Mouse (Mus musculus) heart, embryonic 10.5 days (tissue): ENCODE data around the gene Hdac7. TPM values are rescaled to one million over a fixed set of nuclear protein-coding genes. Genes with fewer than 3 reads are reported as not detected.

ENCODE experiments used
- DNase-seq: peaks from one replicate; pipeline ENCODE4 v3.0.0-alpha.2; 2017; ENCODE audit warnings: low spot score
- H3K27ac ChIP-seq: fragments of 300-500 bp; sonication (generic); 2 replicates; pipeline ENCODE4 v1.5.1; 2016; ENCODE audit warnings: mild to moderate bottlenecking
- H3K27me3 ChIP-seq: fragments of 300-500 bp; sonication (generic); 2 replicates; pipeline ENCODE4 v1.6.1; 2016; ENCODE audit warnings: mild to moderate bottlenecking; ENCODE audit not compliant: poor library complexity, insufficient read depth, severe bottlenecking
- H3K36me3 ChIP-seq: fragments of 300-500 bp; sonication (generic); 2 replicates; pipeline ENCODE4 v1.6.1; 2016; ENCODE audit warnings: mild to moderate bottlenecking, moderate library complexity
- H3K4me1 ChIP-seq: fragments of 300-500 bp; sonication (generic); 2 replicates; pipeline ENCODE4 v1.6.1; 2016; ENCODE audit warnings: mild to moderate bottlenecking
- H3K4me3 ChIP-seq: fragments of 300-500 bp; sonication (generic); 2 replicates; pipeline ENCODE4 v1.5.1; 2016; ENCODE audit warnings: mild to moderate bottlenecking, moderate library complexity
- H3K9me3 ChIP-seq: fragments of 300-500 bp; sonication (generic); 2 replicates; pipeline ENCODE4 v1.6.1; 2016; ENCODE audit warnings: mild to moderate bottlenecking, moderate library complexity
- WGBS: fragments of 180-500 bp; shearing (Covaris S2); methylation state at CpG from one replicate; pipeline ENCODE4 v1.1.7; 2016; 5-methylcytosine and 5-hydroxymethylcytosine counted together
- polyA plus RNA-seq: library from polyadenylated mRNA; unstranded; fragments of >200 nt; fragmentation: Nextera tagmentation; extraction: Ambion mirVana; gene quantifications from 2 replicates; pipeline ENCODE4 v1.2.1, GENCODE M21; 2016

Gene Hdac7
- polyA plus RNA-seq: 23.4 and 26.7 TPM in 2 replicates

GRCm38 (mm10) chr15:97844037-97845034 lies at the start of gene Hdac7:
Gene Hdac7 (minus strand): TSS chr15:97844502.
- H3K4me1 ChIP-seq: peaks cover 18% of the 10 kb centered on the region
- WGBS: 52% methylated on average over 19 of the region's 19 CpGs
- H3K27ac ChIP-seq: no peak within 1 kb of the TSS
- H3K36me3 ChIP-seq: no peaks in the 10 kb centered on the region
- no peak for DNase-seq
- H3K27me3 ChIP-seq: 0 out of 2 replicates have a peak, but pooled peaks cover 7% of the 10 kb centered on the region
- no peaks in the 10 kb centered on the region for H3K9me3 ChIP-seq
- no peak within 1 kb of the TSS for H3K4me3 ChIP-seq

- Histone ChIP-seq H3K27me3 (peaks cover 34% of the 10 kb centered on the region), H3K4me1 (peaks cover 41% of the 10 kb centered on the region), H3K27ac (no peak overlapping the region), H3K4me3 (no peak overlapping the region), H3K36me3 (no peaks in the 10 kb centered on the region), H3K9me3 (no peaks in the 10 kb centered on the region)
- DNase-seq: no peak
- WGBS: 32% methylated on average over 8 of the region's 8 CpGs
Observed at GRCm38 (mm10) chr15:97892506-97892905, 48.2 kb upstream of the Hdac7 start.

GRCm38 (mm10) chr15:97890450-97890849 lies 46.1 kb upstream of the Hdac7 start:
- Histone ChIP-seq H3K9me3 (no peaks in the 10 kb centered on the region), H3K4me3 (no peak overlapping the region), H3K27me3 (peaks cover 28% of the 10 kb centered on the region), H3K36me3 (no peaks in the 10 kb centered on the region), H3K27ac (no peak overlapping the region), H3K4me1 (peaks cover 28% of the 10 kb centered on the region)
- 88% methylated on average over 10 of the region's 10 CpGs for WGBS
- DNase-seq: no peak

- WGBS: 62% methylated on average over 11 of the region's 11 CpGs
- no peaks in the 10 kb centered on the region for H3K9me3 ChIP-seq
Observed at GRCm38 (mm10) chr15:97890017-97890416, 45.7 kb upstream of the Hdac7 start.

GRCm38 (mm10) chr15:97887541-97888016 lies 43.3 kb upstream of the Hdac7 start:
- no peak for DNase-seq
- Histone ChIP-seq H3K36me3 (no peaks in the 10 kb centered on the region), H3K9me3 (no peaks in the 10 kb centered on the region), H3K27me3 (peaks cover 15% of the 10 kb centered on the region), H3K4me3 (no peak overlapping the region), H3K4me1 (peaks cover 17% of the 10 kb centered on the region), H3K27ac (no peak overlapping the region)
- whole genome bisulfite sequencing: 80% methylated on average over 10 of the region's 10 CpGs

More at GRCm38 (mm10) chr15:97890017-97890416, 45.7 kb upstream of the Hdac7 start:
- H3K27me3 ChIP-seq: peaks cover 28% of the 10 kb centered on the region
- DNase-seq: no peak
- H3K4me1 ChIP-seq: peaks cover 26% of the 10 kb centered on the region
- H3K36me3 ChIP-seq: no peaks in the 10 kb centered on the region
- no peak overlapping the region for H3K4me3 ChIP-seq
- no peak overlapping the region for H3K27ac ChIP-seq

GRCm38 (mm10) chr15:97881423-97881822 lies 37.1 kb upstream of the Hdac7 start:
- 88% methylated on average over 8 of the region's 8 CpGs for WGBS
- no peak overlapping the region for H3K27ac ChIP-seq
- no peak overlapping the region for H3K4me3 ChIP-seq

GRCm38 (mm10) chr15:97880441-97880840 lies 36.1 kb upstream of the Hdac7 start:
- DNase-seq: no peak
- H3K4me1 ChIP-seq: peaks cover 14% of the 10 kb centered on the region
- H3K9me3 ChIP-seq: no peaks in the 10 kb centered on the region
- WGBS: 82% methylated on average over 9 of the region's 9 CpGs
- no peaks in the 10 kb centered on the region for H3K36me3 ChIP-seq
- no peak overlapping the region for H3K27ac ChIP-seq
- H3K27me3 ChIP-seq: peaks cover 12% of the 10 kb centered on the region; the same call in 1 of the 2 replicates
- no peak overlapping the region for H3K4me3 ChIP-seq

More at GRCm38 (mm10) chr15:97881423-97881822, 37.1 kb upstream of the Hdac7 start:
- no peaks in the 10 kb centered on the region for H3K36me3 ChIP-seq
- H3K9me3 ChIP-seq: no peaks in the 10 kb centered on the region
- H3K27me3 ChIP-seq: peaks cover 7% of the 10 kb centered on the region; the same call in 1 of the 2 replicates
- no peak for DNase-seq
- H3K4me1 ChIP-seq: peaks cover 14% of the 10 kb centered on the region

- Histone ChIP-seq H3K4me1 (peaks cover 14% of the 10 kb centered on the region), H3K9me3 (no peaks in the 10 kb centered on the region), H3K27ac (peak overlapping the region; percentile 66), H3K27me3 (peaks cover 22% of the 10 kb centered on the region; the same call in 1 of the 2 replicates), H3K36me3 (no peaks in the 10 kb centered on the region), H3K4me3 (no peak overlapping the region)
- WGBS: 43% methylated on average over 7 of the region's 7 CpGs
- DNase-seq: no peak
Observed at GRCm38 (mm10) chr15:97878696-97879328, 34.5 kb upstream of the Hdac7 start.

- H3K36me3 ChIP-seq: no peaks in the 10 kb centered on the region
- 82% methylated on average over 8 of the region's 8 CpGs for WGBS
- peaks cover 37% of the 10 kb centered on the region; the same call in 1 of the 2 replicates for H3K27me3 ChIP-seq
- DNase-seq: no peak
- no peak overlapping the region for H3K27ac ChIP-seq
- H3K9me3 ChIP-seq: no peaks in the 10 kb centered on the region
- H3K4me3 ChIP-seq: no peak overlapping the region
- H3K4me1 ChIP-seq: peaks cover 22% of the 10 kb centered on the region
Observed at GRCm38 (mm10) chr15:97875784-97876183, 31.5 kb upstream of the Hdac7 start.

- no peaks in the 10 kb centered on the region for H3K9me3 ChIP-seq
- DNase-seq: no peak
- 69% methylated on average over 9 of the region's 9 CpGs for WGBS
Observed at GRCm38 (mm10) chr15:97873717-97874116, 29.4 kb upstream of the Hdac7 start.

GRCm38 (mm10) chr15:97872161-97872560 lies 27.9 kb upstream of the Hdac7 start:
- H3K27ac ChIP-seq: no peak overlapping the region
- peaks cover 52% of the 10 kb centered on the region for H3K27me3 ChIP-seq
- no peak for DNase-seq
- no peak overlapping the region for H3K4me3 ChIP-seq
- no peaks in the 10 kb centered on the region for H3K36me3 ChIP-seq
- H3K4me1 ChIP-seq: 0 out of 2 replicates have a peak, but pooled peaks cover 13% of the 10 kb centered on the region
- H3K9me3 ChIP-seq: no peaks in the 10 kb centered on the region
- 90% methylated on average over 8 of the region's 8 CpGs for WGBS

More at GRCm38 (mm10) chr15:97873717-97874116, 29.4 kb upstream of the Hdac7 start:
- Histone ChIP-seq H3K4me3 (no peak overlapping the region), H3K27me3 (peaks cover 49% of the 10 kb centered on the region), H3K27ac (no peak overlapping the region), H3K4me1 (peaks cover 18% of the 10 kb centered on the region), H3K36me3 (no peaks in the 10 kb centered on the region)

- Histone ChIP-seq H3K27ac (no peak overlapping the region), H3K27me3 (peaks cover 47% of the 10 kb centered on the region), H3K36me3 (peaks cover 4% of the 10 kb centered on the region; the same call in 1 of the 2 replicates), H3K9me3 (0 out of 2 replicates have a peak, but pooled peaks cover 6% of the 10 kb centered on the region), H3K4me1 (0 out of 2 replicates have a peak, but pooled peaks cover 13% of the 10 kb centered on the region), H3K4me3 (no peak overlapping the region)
- no peak for DNase-seq
- WGBS: 77% methylated on average over 19 of the region's 19 CpGs
Observed at GRCm38 (mm10) chr15:97871055-97872030, 27.0 kb upstream of the Hdac7 start.
